Mouse (Mus musculus) common myeloid progenitor, adult 5-6 weeks (primary cell): ENCODE results near the gene Mt1. TPM values are rescaled to one million over a fixed set of nuclear protein-coding genes. Genes with fewer than 3 reads are reported as not detected.

ENCODE experiments used
- ATAC-seq: replicated peaks from 2 replicates; pipeline ENCODE4 v1.8.0; 2016; ENCODE audit warnings: low read depth, mild to moderate bottlenecking, moderate TSS enrichment, inconsistent platforms; ENCODE audit not compliant: poor library complexity, severe bottlenecking
- total RNA-seq: library from RNA; stranded (forward); fragments of 200-1000, 187-1606 nt; gene quantifications from 2 replicates; pipeline ENCODE4 v1.2.3, GENCODE M21; 2017

Mt1 gene
- total RNA-seq, 1 experiment from 2014 or later = 115 TPM

- no peak for ATAC-seq
These were observed 15.8 kb downstream of the Mt1 start for GRCm38 (mm10) chr8:94194591-94195223.

- ATAC-seq = peak; percentile 89
These were observed 20.5 kb downstream of the Mt1 start for GRCm38 (mm10) chr8:94199202-94199869.

- no peak for ATAC-seq
These were observed 25.2 kb downstream of the Mt1 start for GRCm38 (mm10) chr8:94204043-94204442.

DNA sequence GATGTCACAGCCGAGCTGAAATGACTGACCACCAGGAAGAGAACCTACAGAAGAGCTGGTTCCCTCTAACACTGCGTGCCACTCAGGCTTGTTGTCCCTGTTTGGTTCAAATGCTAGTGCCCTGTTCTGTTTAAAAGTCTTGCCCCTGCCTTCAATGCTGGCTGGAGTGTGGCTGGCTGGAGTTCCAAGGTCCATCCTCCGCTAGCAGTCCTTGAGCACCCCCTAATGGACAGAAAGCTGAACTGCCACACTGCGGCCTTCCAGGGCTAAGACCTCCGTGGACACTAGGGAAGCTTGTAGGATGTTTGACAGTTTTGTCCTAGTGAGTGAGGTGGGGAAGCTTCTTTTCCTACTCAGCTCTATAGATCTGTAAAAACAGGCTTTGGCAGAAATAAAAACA, 26.9 kb downstream of the Mt1 start:
- peak; percentile 99 for ATAC-seq

DNA sequence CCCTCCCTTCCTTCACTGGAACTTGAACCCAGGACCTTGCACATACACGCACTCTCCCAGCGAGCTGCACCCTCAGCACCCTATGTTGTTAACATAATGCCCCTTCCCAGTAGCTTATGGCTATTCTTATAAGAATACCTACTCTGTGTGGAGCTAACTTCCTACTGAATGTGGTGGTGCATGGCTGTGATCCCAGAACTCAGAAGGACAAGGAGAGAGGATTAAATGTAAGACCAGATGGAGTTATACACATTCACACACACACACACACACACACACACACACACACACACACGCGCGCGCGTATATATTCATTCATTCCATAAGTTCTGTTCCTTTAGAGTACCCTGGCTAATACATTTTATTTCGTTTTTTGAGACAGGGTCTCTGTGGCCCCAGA, 27.4 kb downstream of the Mt1 start:
- ATAC-seq = no peak

- ATAC-seq = no peak
These were observed 28.6 kb downstream of the Mt1 start for GRCm38 (mm10) chr8:94207491-94207890.

GRCm38 (mm10) chr8:94209639-94210038, 30.8 kb downstream of the Mt1 start:
- ATAC-seq = no peak

DNA sequence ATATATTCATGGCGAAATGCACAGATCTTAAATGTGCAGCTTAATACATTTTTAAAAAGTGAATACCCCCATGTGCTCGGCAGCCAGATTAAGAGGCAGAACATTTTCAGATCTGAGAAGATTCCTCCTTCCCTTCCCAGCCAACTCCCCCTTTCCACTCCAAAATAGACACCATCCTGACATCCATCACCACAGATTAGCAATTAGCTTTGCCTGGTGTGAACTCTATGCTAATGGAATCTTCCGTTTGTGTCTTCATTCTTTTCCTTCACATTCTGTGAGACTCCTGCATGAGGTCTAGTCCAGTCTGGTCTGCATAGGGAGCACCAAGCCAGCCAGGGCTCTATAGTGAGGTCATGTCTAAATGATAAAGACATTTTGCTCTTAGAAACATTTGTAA, 31.3 kb downstream of the Mt1 start:
- no peak for ATAC-seq

- no peak for ATAC-seq
These were observed 34.9 kb downstream of the Mt1 start for GRCm38 (mm10) chr8:94213819-94214218.

- ATAC-seq = peak; percentile 96
These were observed 35.6 kb downstream of the Mt1 start, which contains the start of gene Nup93 for GRCm38 (mm10) chr8:94214252-94215173. Gene Nup93, plus strand, starts transcription at chr8:94214564.

DNA sequence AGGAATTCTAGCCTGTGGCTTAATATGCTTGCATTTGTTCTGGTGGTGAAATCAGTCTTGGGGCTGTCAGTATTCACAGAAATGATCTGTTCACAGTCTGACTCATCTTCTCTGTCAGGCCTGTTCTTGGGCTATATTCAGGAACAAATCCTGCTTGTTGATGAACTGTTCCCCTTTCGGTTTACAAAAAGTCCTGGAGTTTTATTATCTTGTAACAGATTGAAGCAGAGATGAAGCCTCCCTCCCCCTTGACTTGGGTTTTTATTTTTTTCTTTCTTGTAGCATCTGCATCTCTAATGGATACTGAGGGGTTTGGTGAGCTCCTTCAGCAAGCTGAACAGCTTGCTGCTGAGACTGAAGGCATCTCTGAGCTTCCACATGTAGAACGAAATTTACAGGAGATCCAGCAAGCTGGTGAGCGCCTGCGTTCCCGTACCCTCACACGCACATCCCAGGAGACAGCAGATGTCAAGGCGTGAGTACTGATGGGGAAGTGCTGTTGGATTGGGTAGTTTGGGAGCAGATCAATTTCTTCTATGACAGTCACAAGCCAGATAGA, 48.6 kb downstream of the Mt1 start:
- ATAC-seq = no peak

Other genes starting within 250 kb of the Mt1 start
- gene Amfr, start 166.2 kb upstream of the Mt1 start, total RNA-seq = 60.7 and 88.1 TPM in 2 replicates
- 66.5 and 103 TPM in 2 replicates for gene Nudt21, start 142.1 kb upstream of the Mt1 start, total RNA-seq
- gene Ogfod1, start 141.9 kb upstream of the Mt1 start, total RNA-seq = 12.5 and 16.8 TPM in 2 replicates
- 4.5 and 4.8 TPM in 2 replicates for gene Bbs2, start 80.2 kb upstream of the Mt1 start, total RNA-seq
- not detected in 2 replicates for gene Mt4, start 41.9 kb upstream of the Mt1 start, total RNA-seq
- not detected in 2 replicates for gene Mt3, start 26.5 kb upstream of the Mt1 start, total RNA-seq
- 113 and 182 TPM in 2 replicates for gene Mt2, start 6.4 kb upstream of the Mt1 start, total RNA-seq
- 42.3 and 46.4 TPM in 2 replicates for gene Nup93, start 35.5 kb downstream of the Mt1 start, total RNA-seq
- 0.49 TPM in 1 of 2 replicates, not detected in the other for gene Slc12a3, start 150.1 kb downstream of the Mt1 start, total RNA-seq
- 71.4 and 79.8 TPM in 2 replicates for gene Herpud1, start 207.4 kb downstream of the Mt1 start, total RNA-seq